ENCODE assay signal across 8 mouse cellular contexts in the genomic region with DNA sequence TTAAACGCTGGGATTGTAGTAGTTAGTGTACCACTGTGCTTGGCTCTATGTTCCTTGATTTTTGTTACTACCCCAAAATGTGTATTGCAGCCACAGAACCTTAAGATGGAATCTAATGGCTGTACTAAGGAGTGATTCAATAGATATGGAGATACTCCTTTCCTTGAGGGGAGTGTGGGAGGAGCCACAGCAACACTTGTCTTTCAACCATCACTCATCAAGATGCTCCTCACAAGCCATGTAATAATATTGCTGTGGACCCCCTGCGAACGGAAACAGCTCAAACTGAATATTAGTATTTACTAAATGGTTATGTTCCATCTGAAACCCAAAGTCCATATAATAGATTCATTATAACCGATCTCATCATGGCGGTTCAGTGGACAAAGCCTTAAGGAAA. TPM values are rescaled to one million over a fixed set of nuclear protein-coding genes. Genes with fewer than 3 reads are reported as not detected.
DNase-seq lines count a peak whose midpoint lies in the region; ATAC-seq and TF ChIP-seq lines count a peak whose summit lies in the region.

No protein-coding gene starts in this region.

- peak overlapping the region; percentile 78 for H3K4me2 ChIP-seq in intestine, embryonic 16.5 days (ENCODE audit: low read depth, low read length)
- peak overlapping the region; percentile 95 for H3K4me2 ChIP-seq in neural tube, embryonic 13.5 days

- H3K27me3 ChIP-seq in intestine, embryonic 16.5 days (replicated peaks; ENCODE audit: control insufficient read depth, insufficient read depth, low read length) = no peaks in the 10 kb centered on the region
- no peaks in the 10 kb centered on the region for H3K27me3 ChIP-seq in neural tube, embryonic 13.5 days

- TF ChIP-seq POLR2A in cortical plate, adult 2 months (IDR thresholded peaks at IDR 0.05; ENCODE audit: extremely low read depth, insufficient read depth, low read length) = no peak

- peak overlapping the region; percentile 100 for H3K4me3 ChIP-seq in layer of hippocampus, adult 2 months
- H3K4me3 ChIP-seq in cortical plate, adult 2 months (ENCODE audit: insufficient read depth, low read length) = peak overlapping the region; percentile 87
- H3K4me3 ChIP-seq in intestine, embryonic 16.5 days (ENCODE audit: low read length) = peak overlapping the region; percentile 99
- H3K4me3 ChIP-seq in neural tube, embryonic 13.5 days = peak overlapping the region; percentile 100

- H3K36me3 ChIP-seq in intestine, embryonic 16.5 days (ENCODE audit: control insufficient read depth, insufficient read depth, low read length) = peaks cover 5% of the 10 kb centered on the region; the same call in 1 of the 2 replicates
- peaks cover 43% of the 10 kb centered on the region for H3K36me3 ChIP-seq in neural tube, embryonic 13.5 days

- TF ChIP-seq CTCF in layer of hippocampus, adult 2 months (conservative IDR thresholded peaks at IDR 0.05) = no peak
- no peak for TF ChIP-seq CTCF in cortical plate, adult 2 months (IDR thresholded peaks at IDR 0.05; ENCODE audit: extremely low read depth, insufficient read depth, low read length)

- no peak for ATAC-seq in intestine, embryonic 16.5 days
- ATAC-seq in neural tube, embryonic 13.5 days (ENCODE audit: low read depth) = no peak
- ATAC-seq in megakaryocyte-erythroid progenitor cell, adult 5-6 weeks (replicated peaks; ENCODE audit: low FRiP score, low TSS enrichment, poor library complexity, severe bottlenecking) = no peak

- H3K9me3 ChIP-seq in intestine, embryonic 16.5 days (ENCODE audit: control insufficient read depth, low read length) = no peaks in the 10 kb centered on the region
- no peaks in the 10 kb centered on the region for H3K9me3 ChIP-seq in neural tube, embryonic 13.5 days

- DNase-seq in layer of hippocampus, adult 2 months (ENCODE audit: low spot score in 2 of 2) = no peak
- no peak for DNase-seq in layer of hippocampus, adult 9-10 months (ENCODE audit: low spot score)
- no peak for DNase-seq in adrenal gland, postnatal 4 days (ENCODE audit: low spot score in 2 of 2)
- DNase-seq in right cerebral cortex, postnatal 36 days (ENCODE audit: low spot score in 2 of 2) = no peak

- peak overlapping the region; percentile 100 for H3K27ac ChIP-seq in layer of hippocampus, adult 2 months
- H3K27ac ChIP-seq in cortical plate, adult 2 months (ENCODE audit: insufficient read depth, low read length) = no peak overlapping the region
- no peak overlapping the region for H3K27ac ChIP-seq in intestine, embryonic 16.5 days (ENCODE audit: low read length)
- no peak overlapping the region for H3K27ac ChIP-seq in neural tube, embryonic 13.5 days (replicated peaks)

- H3K9ac ChIP-seq in intestine, embryonic 16.5 days (ENCODE audit: low read depth, low read length) = peak overlapping the region; percentile 100
- H3K9ac ChIP-seq in neural tube, embryonic 13.5 days = peak overlapping the region; percentile 100

- WGBS in intestine, embryonic 16.5 days = 0% methylated on average over 5 of the region's 5 CpGs
- 3% methylated on average over 5 of the region's 5 CpGs for WGBS in neural tube, embryonic 13.5 days

- H3K4me1 ChIP-seq in cortical plate, adult 2 months (ENCODE audit: control insufficient read depth, insufficient read depth, low read length) = peaks cover 2% of the 10 kb centered on the region; the same call in 1 of the 2 replicates
- H3K4me1 ChIP-seq in intestine, embryonic 16.5 days (ENCODE audit: control insufficient read depth, insufficient read depth, low read length) = peaks cover 9% of the 10 kb centered on the region; the same call in 1 of the 2 replicates
- H3K4me1 ChIP-seq in neural tube, embryonic 13.5 days (replicated peaks) = peaks cover 50% of the 10 kb centered on the region

RNA-seq across cellular contexts. Expression of a gene that starts 1.1 kb away (rescaled TPM):
- total RNA-seq in layer of hippocampus, adult 2 months (2021) = 100 to 1,000 TPM; 172 to 195 TPM
- 172 and 180 TPM in 2 replicates for polyA plus RNA-seq in cortical plate, adult 2 months (2012; rRNA removed)
- polyA plus RNA-seq in intestine, embryonic 16.5 days (2015; fragmentation: Nextera tagmentation; extraction: Ambion mirVana) = 268 and 293 TPM in 2 replicates
- 352 and 360 TPM in 2 replicates for polyA plus RNA-seq in neural tube, embryonic 13.5 days (2015; fragmentation: Nextera tagmentation; extraction: Ambion mirVana)
- 555 and 732 TPM in 2 replicates for total RNA-seq in megakaryocyte-erythroid progenitor cell, adult 5-6 weeks (2014; fragmentation: Nextera tagmentation)
- 235 and 332 TPM in 2 replicates for total RNA-seq in megakaryocyte-erythroid progenitor cell, adult 5-6 weeks (2017)
- total RNA-seq in adrenal gland, postnatal 4 days (2021) = 100 to 1,000 TPM; 237 to 266 TPM

RNA-seq across cellular contexts. Expression of a gene that starts 24.1 kb away (rescaled TPM):
- 10 to 100 TPM; 24.2 to 30.3 TPM for total RNA-seq in layer of hippocampus, adult 2 months (2021)
- polyA plus RNA-seq in cortical plate, adult 2 months (2012; rRNA removed) = 17.7 and 22.5 TPM in 2 replicates
- polyA plus RNA-seq in intestine, embryonic 16.5 days (2015; fragmentation: Nextera tagmentation; extraction: Ambion mirVana) = 20.3 and 23.7 TPM in 2 replicates
- polyA plus RNA-seq in neural tube, embryonic 13.5 days (2015; fragmentation: Nextera tagmentation; extraction: Ambion mirVana) = 21.5 and 22.1 TPM in 2 replicates
- total RNA-seq in megakaryocyte-erythroid progenitor cell, adult 5-6 weeks (2014; fragmentation: Nextera tagmentation) = 8.6 and 11.3 TPM in 2 replicates
- total RNA-seq in megakaryocyte-erythroid progenitor cell, adult 5-6 weeks (2017) = 3.7 and 11.2 TPM in 2 replicates
- 10 to 100 TPM; 45.5 to 48.9 TPM for total RNA-seq in adrenal gland, postnatal 4 days (2021)

RNA-seq across cellular contexts. Expression of a gene that starts 47.7 kb away (rescaled TPM):
- 10 to 100 TPM; 11.5 to 12.5 TPM for total RNA-seq in layer of hippocampus, adult 2 months (2021)
- 30.6 and 31.7 TPM in 2 replicates for polyA plus RNA-seq in cortical plate, adult 2 months (2012; rRNA removed)
- 251 and 269 TPM in 2 replicates for polyA plus RNA-seq in intestine, embryonic 16.5 days (2015; fragmentation: Nextera tagmentation; extraction: Ambion mirVana)
- 28.9 and 29.7 TPM in 2 replicates for polyA plus RNA-seq in neural tube, embryonic 13.5 days (2015; fragmentation: Nextera tagmentation; extraction: Ambion mirVana)
- total RNA-seq in megakaryocyte-erythroid progenitor cell, adult 5-6 weeks (2014; fragmentation: Nextera tagmentation) = 225 and 320 TPM in 2 replicates
- total RNA-seq in megakaryocyte-erythroid progenitor cell, adult 5-6 weeks (2017) = 240 and 305 TPM in 2 replicates
- total RNA-seq in adrenal gland, postnatal 4 days (2021) = 100 to 1,000 TPM; 120 to 136 TPM

RNA-seq across cellular contexts. Expression of a gene that starts 58.0 kb away (rescaled TPM):
- total RNA-seq in layer of hippocampus, adult 2 months (2021) = 1 to 10 TPM; 3.9 to 4.6 TPM
- 10.7 and 11.0 TPM in 2 replicates for polyA plus RNA-seq in cortical plate, adult 2 months (2012; rRNA removed)
- polyA plus RNA-seq in intestine, embryonic 16.5 days (2015; fragmentation: Nextera tagmentation; extraction: Ambion mirVana) = 17.3 and 17.8 TPM in 2 replicates
- polyA plus RNA-seq in neural tube, embryonic 13.5 days (2015; fragmentation: Nextera tagmentation; extraction: Ambion mirVana) = 19.8 and 24.1 TPM in 2 replicates
- 420 and 424 TPM in 2 replicates for total RNA-seq in megakaryocyte-erythroid progenitor cell, adult 5-6 weeks (2014; fragmentation: Nextera tagmentation)
- 125 and 132 TPM in 2 replicates for total RNA-seq in megakaryocyte-erythroid progenitor cell, adult 5-6 weeks (2017)
- total RNA-seq in adrenal gland, postnatal 4 days (2021) = 10 to 100 TPM; 33.0 to 40.5 TPM

Comparison
In these comparisons a context has a peak if more than half of its experiments do, and no peak if none do; other contexts are left out.
1. RNA of a gene that starts 47.7 kb away (total RNA-seq): 225 to 320 TPM in megakaryocyte-erythroid progenitor cell, adult 5-6 weeks and 120 to 136 TPM in adrenal gland, postnatal 4 days; 11.5 to 12.5 TPM in layer of hippocampus, adult 2 months; every median in the first group is over 4 times any median in the second.
2. Peak in every context shown above with its lines, with median percentiles within 50 percentile points of each other: H3K4me3 ChIP-seq.